Mouse (Mus musculus): ENCODE results near the gene Fam187b. TPM values are rescaled to one million over a fixed set of nuclear protein-coding genes. Genes with fewer than 3 reads are reported as not detected.

Fam187b gene
- total and polyA plus RNA-seq, 3 experiments: not detected

DNA sequence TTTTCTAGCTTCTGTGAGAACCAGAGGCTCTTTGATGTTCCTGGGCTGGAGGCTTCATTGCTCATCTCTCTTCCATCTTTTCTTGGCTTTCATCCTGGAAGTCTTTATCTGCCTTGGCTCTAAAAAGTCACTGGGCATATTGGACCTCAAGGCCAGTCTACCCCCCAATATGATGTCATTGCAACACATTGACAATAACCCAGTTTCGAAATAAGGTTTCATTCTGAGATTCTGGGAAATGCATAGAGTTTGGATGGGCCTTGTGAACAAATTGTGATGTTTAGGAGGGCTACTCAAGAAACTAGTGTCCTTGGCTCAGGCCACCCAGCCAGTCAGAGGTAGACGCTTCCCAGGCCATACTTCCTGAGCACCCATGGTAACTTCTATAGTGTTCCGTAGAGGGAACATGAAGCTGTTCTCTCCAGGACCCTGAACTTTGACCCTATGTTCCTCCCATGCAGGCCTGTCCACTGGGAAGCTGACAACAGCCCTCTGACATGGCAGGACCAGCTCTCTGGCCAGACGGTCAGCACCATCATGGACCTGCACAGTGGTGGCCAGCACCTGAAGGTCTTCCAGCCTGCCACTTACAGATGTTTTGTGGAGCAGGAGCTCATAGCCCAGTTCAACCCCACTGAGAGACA lies 15.1 kb downstream of the Fam187b start:
- Histone ChIP-seq H3K4me1 (ENCODE audit: control insufficient read depth in 1 of 2, insufficient read depth in 2 of 2, low read length in 2 of 2) (peaks cover 2 to 5% of the 10 kb centered on the region in 2 experiments; a peak in 2 of 4 replicates), H3K27me3 (ENCODE audit: control insufficient read depth in 1 of 2, insufficient read depth in 2 of 2, low read length in 2 of 2) (peaks cover 0 to 1% of the 10 kb centered on the region in 2 experiments; a peak in 2 of 4 replicates), H3K36me3 (ENCODE audit: control insufficient read depth in 1 of 2, insufficient read depth in 2 of 2, low read length in 2 of 2) (peaks cover 0 to 8% of the 10 kb centered on the region in 2 experiments; a peak in 2 of 4 replicates), H3K9ac (ENCODE audit: control insufficient read depth, low read depth, low read length, poor library complexity, severe bottlenecking) (no peak overlapping the region), H3K9me3 (replicated peaks; ENCODE audit: insufficient read depth, low read length) (no peaks in the 10 kb centered on the region), H3K79me2 (ENCODE audit: control insufficient read depth, insufficient read depth, low read length, poor library complexity) (no peaks in the 10 kb centered on the region), H3K27ac (ENCODE audit: control insufficient read depth, low read depth, low read length) (no peak overlapping the region), H3K4me3 (ENCODE audit: control insufficient read depth in 1 of 2, insufficient read depth in 1 of 2, low read depth in 2 of 2, low read length in 2 of 2) (no peak overlapping the region)
- no peak for TF ChIP-seq GABPA (IDR thresholded peaks at IDR 0.05; ENCODE audit: low read depth, low read length)
- TF ChIP-seq TCF12 (IDR thresholded peaks at IDR 0.05; ENCODE audit: low read depth, low read length): no peak
- no peak for TF ChIP-seq ZKSCAN1 (IDR thresholded peaks at IDR 0.05; ENCODE audit: low read depth, low read length)
- no peak for TF ChIP-seq E2F4 (IDR thresholded peaks at IDR 0.05; ENCODE audit: borderline replicate concordance, low read depth, low read length)
- no peak for TF ChIP-seq POLR2AphosphoS5 (IDR thresholded peaks at IDR 0.05; ENCODE audit: borderline replicate concordance, low read depth, low read length)
- TF ChIP-seq USF2 (IDR thresholded peaks at IDR 0.05; ENCODE audit: borderline replicate concordance in 1 of 2, insufficient read depth in 1 of 2, low read depth in 1 of 2, low read length in 2 of 2): no peak
- TF ChIP-seq ZMIZ1 (IDR thresholded peaks at IDR 0.05; ENCODE audit: low read depth, low read length): no peak
- TF ChIP-seq ZNF384 (IDR thresholded peaks at IDR 0.05; ENCODE audit: low read depth, low read length): no peak
- TF ChIP-seq TBP (IDR thresholded peaks at IDR 0.05; ENCODE audit: low read depth, low read length): no peak
- no peak for TF ChIP-seq CTCF (IDR thresholded peaks at IDR 0.05 in 2 of 3, conservative IDR thresholded peaks at IDR 0.05 in 1 of 3; ENCODE audit: control insufficient read depth in 1 of 3, insufficient read depth in 1 of 3, low read depth in 2 of 3, low read length in 3 of 3, poor library complexity in 1 of 3, severe bottlenecking in 1 of 3)
- TF ChIP-seq SIN3A (IDR thresholded peaks at IDR 0.05; ENCODE audit: low read length): no peak
- no peak for TF ChIP-seq GATA1 (IDR thresholded peaks at IDR 0.05; ENCODE audit: low read depth, low read length)
- no peak for TF ChIP-seq CHD2 (IDR thresholded peaks at IDR 0.05; ENCODE audit: low read length)
- TF ChIP-seq JUND (IDR thresholded peaks at IDR 0.05; ENCODE audit: low read depth, low read length): no peak
- no peak for TF ChIP-seq MAZ (IDR thresholded peaks at IDR 0.05; ENCODE audit: low read depth, low read length)
- no peak for TF ChIP-seq ZC3H11A (IDR thresholded peaks at IDR 0.05; ENCODE audit: low read depth, low read length)
- no peak for TF ChIP-seq NELFE (IDR thresholded peaks at IDR 0.05; ENCODE audit: low read depth, low read length)
- no peak for DNase-seq (ENCODE audit: low read depth, low spot score)

DNA sequence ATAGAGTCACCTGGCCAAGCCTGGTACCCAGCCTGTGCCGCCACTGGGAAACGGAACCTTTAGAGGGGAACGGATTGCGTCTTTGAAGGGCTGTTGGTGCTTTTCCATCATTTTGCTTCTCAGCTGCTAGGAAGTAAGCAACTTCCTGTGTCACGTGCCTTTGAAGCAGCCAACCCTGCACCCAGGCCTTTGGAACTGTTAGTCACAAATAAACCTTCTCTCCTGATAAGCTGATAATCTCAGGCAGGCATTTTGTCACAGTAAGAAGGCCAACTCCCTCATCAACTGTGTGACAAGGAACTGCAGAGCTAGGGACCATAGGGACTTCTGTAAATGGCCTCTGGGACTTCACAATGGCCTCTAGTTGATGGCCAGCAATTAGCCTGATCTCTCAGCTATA lies 18.6 kb downstream of the Fam187b start:
- TF ChIP-seq MAX (IDR thresholded peaks at IDR 0.05; ENCODE audit: low read length) (no peak), SMC3 (IDR thresholded peaks at IDR 0.05; ENCODE audit: low read depth, low read length) (no peak), ELF1 (IDR thresholded peaks at IDR 0.05; ENCODE audit: low read depth, low read length) (peak; percentile 44; the same call in 1 of the 2 replicates), TCF12 (IDR thresholded peaks at IDR 0.05; ENCODE audit: low read depth, low read length) (peak; percentile 47; the same call in 1 of the 2 replicates), EP300 (IDR thresholded peaks at IDR 0.05; ENCODE audit: low read depth in 1 of 2, low read length in 2 of 2) (peak; percentile 47 to 76; a peak in 3 of 4 replicates), ETS1 (IDR thresholded peaks at IDR 0.05; ENCODE audit: low read depth, low read length) (peak; percentile 53), SIN3A (IDR thresholded peaks at IDR 0.05; ENCODE audit: low read length) (peak; percentile 50; the same call in 1 of the 2 replicates), GATA1 (IDR thresholded peaks at IDR 0.05; ENCODE audit: low read depth, low read length) (peak; percentile 63; the same call in 1 of the 2 replicates), POLR2A (IDR thresholded peaks at IDR 0.05; ENCODE audit: control insufficient read depth in 1 of 2, insufficient read depth in 1 of 2, low read depth in 1 of 2, low read length in 2 of 2, poor library complexity in 1 of 2) (no peak), USF1 (IDR thresholded peaks at IDR 0.05; ENCODE audit: low read depth, low read length) (peak; percentile 79), RCOR1 (IDR thresholded peaks at IDR 0.05; ENCODE audit: low read depth, low read length) (peak; percentile 49; the same call in 1 of the 2 replicates), JUND (IDR thresholded peaks at IDR 0.05; ENCODE audit: low read depth, low read length) (no peak), ZC3H11A (IDR thresholded peaks at IDR 0.05; ENCODE audit: low read depth, low read length) (0 out of 2 replicates have a peak, but pooled peaks have one; percentile 4), UBTF (IDR thresholded peaks at IDR 0.05; ENCODE audit: borderline replicate concordance, insufficient read depth, low read depth, low read length) (no peak)
- H3K79me2 ChIP-seq (ENCODE audit: control insufficient read depth, insufficient read depth, low read length, poor library complexity): no peaks in the 10 kb centered on the region

More for the DNA sequence above, 18.6 kb downstream of the Fam187b start:
- peaks cover 2 to 5% of the 10 kb centered on the region in 2 experiments; a peak in 2 of 4 replicates for H3K4me1 ChIP-seq (ENCODE audit: control insufficient read depth in 1 of 2, insufficient read depth in 2 of 2, low read length in 2 of 2)
- no peaks in the 10 kb centered on the region for H3K9me3 ChIP-seq (replicated peaks; ENCODE audit: insufficient read depth, low read length)
- H3K4me3 ChIP-seq (ENCODE audit: control insufficient read depth in 1 of 2, insufficient read depth in 1 of 2, low read depth in 2 of 2, low read length in 2 of 2): no peak overlapping the region
- H3K9ac ChIP-seq (ENCODE audit: control insufficient read depth, low read depth, low read length, poor library complexity, severe bottlenecking): no peak overlapping the region
- peaks cover 0 to 8% of the 10 kb centered on the region in 2 experiments; a peak in 2 of 4 replicates for H3K36me3 ChIP-seq (ENCODE audit: control insufficient read depth in 1 of 2, insufficient read depth in 2 of 2, low read length in 2 of 2)
- H3K27ac ChIP-seq (ENCODE audit: control insufficient read depth, low read depth, low read length): no peak overlapping the region
- DNase-seq (ENCODE audit: low read depth, low spot score): peak; percentile 66
- peaks cover 0 to 1% of the 10 kb centered on the region in 2 experiments; a peak in 1 of 4 replicates for H3K27me3 ChIP-seq (ENCODE audit: control insufficient read depth in 1 of 2, insufficient read depth in 2 of 2, low read length in 2 of 2)

Data from MEL (cell line).